Mouse (Mus musculus) ES-E14 (cell line): ENCODE data around the gene Jmjd8. TPM values are rescaled to one million over a fixed set of nuclear protein-coding genes. Genes with fewer than 3 reads are reported as not detected.

Experiments
- DNase-seq: peaks from one replicate; pipeline ENCODE4 v3.0.0-alpha.2; 2013; ENCODE audit warnings: low read depth, low spot score
- H3K27ac ChIP-seq: 2 replicates; pipeline ENCODE4 v1.5.1; 2012; ENCODE audit warnings: low read depth, mild to moderate bottlenecking, low read length, moderate library complexity, mixed read lengths; ENCODE audit not compliant: poor library complexity, insufficient read depth, severe bottlenecking
- H3K36me3 ChIP-seq: 2 replicates; pipeline ENCODE4 v1.6.1; 2012; ENCODE audit warnings: mild to moderate bottlenecking, low read length, moderate library complexity, mixed read lengths; ENCODE audit not compliant: control insufficient read depth, poor library complexity, insufficient read depth, severe bottlenecking
- H3K4me1 ChIP-seq, 2 experiments: fragments of 150-350 bp in 1 of 2; sonication (generic) in 1 of 2; 2 replicates each; pipeline ENCODE4 v1.6.1; 2012; ENCODE audit warnings: low read length in 2 of 2, mild to moderate bottlenecking in 1 of 2, mixed read lengths in 1 of 2; ENCODE audit not compliant: control insufficient read depth in 2 of 2, insufficient read depth in 2 of 2, poor library complexity in 1 of 2
- H3K4me3 ChIP-seq, 2 experiments: fragments of 150-350 bp in 1 of 2; sonication (generic) in 1 of 2; 2 replicates each; pipeline ENCODE4 v1.5.1; 2012; ENCODE audit warnings: low read length in 2 of 2, low read depth in 1 of 2, mild to moderate bottlenecking in 1 of 2, mixed read lengths in 1 of 2; ENCODE audit not compliant: insufficient read depth in 1 of 2, poor library complexity in 1 of 2, severe bottlenecking in 1 of 2
- H3K9ac ChIP-seq: 2 replicates; pipeline ENCODE4 v1.6.1; 2012; ENCODE audit warnings: low read depth, mild to moderate bottlenecking, low read length, mixed read lengths; ENCODE audit not compliant: poor library complexity, insufficient read depth, severe bottlenecking
- H3K9me3 ChIP-seq: fragments of 150-350 bp; sonication (generic); 2 replicates; pipeline ENCODE4 v1.6.1; 2012; ENCODE audit warnings: low read depth, mild to moderate bottlenecking, low read length; ENCODE audit not compliant: control insufficient read depth, insufficient read depth
- CHD2 ChIP-seq: IDR thresholded peaks from 2 replicates; pipeline ENCODE4 v1.6.1; 2014; ENCODE audit warnings: mild to moderate bottlenecking, low read depth, low read length, inconsistent platforms
- HCFC1 ChIP-seq: IDR thresholded peaks from 2 replicates; pipeline ENCODE4 v1.6.1; 2012; ENCODE audit warnings: low read length, inconsistent platforms, borderline replicate concordance; ENCODE audit not compliant: insufficient read depth
- MAFK ChIP-seq: IDR thresholded peaks from 2 replicates; pipeline ENCODE4 v1.6.1; 2014; ENCODE audit warnings: mild to moderate bottlenecking, low read depth, low read length, inconsistent platforms; ENCODE audit not compliant: insufficient read depth
- ZC3H11A ChIP-seq: IDR thresholded peaks from 2 replicates; pipeline ENCODE4 v1.6.1; 2012; ENCODE audit warnings: low read depth, mild to moderate bottlenecking, inconsistent platforms, low read length, borderline replicate concordance
- ZNF384 ChIP-seq: IDR thresholded peaks from 2 replicates; pipeline ENCODE4 v1.6.1; 2012; ENCODE audit warnings: low read depth, low read length, inconsistent platforms
- in situ Hi-C, 2 experiments: fragments of 600-800 bp; cut with MboI; formaldehyde crosslinking; loops; one replicate each; pipeline ENCODE4 v1.15.1; 2025; ENCODE audit warnings: low sequenced_read_pairs in 2 of 2, inconsistent platforms in 1 of 2; ENCODE audit not compliant: unreplicated experiment in 2 of 2
- total RNA-seq: library from RNA; depleted of rRNA; stranded (reverse); fragments of 300-350 nt; gene quantifications from 2 replicates; pipeline ENCODE4 v1.2.3, GENCODE M21; 2012

The Jmjd8 gene
- total RNA-seq, 1 experiment, result 25.1 TPM

DNA sequence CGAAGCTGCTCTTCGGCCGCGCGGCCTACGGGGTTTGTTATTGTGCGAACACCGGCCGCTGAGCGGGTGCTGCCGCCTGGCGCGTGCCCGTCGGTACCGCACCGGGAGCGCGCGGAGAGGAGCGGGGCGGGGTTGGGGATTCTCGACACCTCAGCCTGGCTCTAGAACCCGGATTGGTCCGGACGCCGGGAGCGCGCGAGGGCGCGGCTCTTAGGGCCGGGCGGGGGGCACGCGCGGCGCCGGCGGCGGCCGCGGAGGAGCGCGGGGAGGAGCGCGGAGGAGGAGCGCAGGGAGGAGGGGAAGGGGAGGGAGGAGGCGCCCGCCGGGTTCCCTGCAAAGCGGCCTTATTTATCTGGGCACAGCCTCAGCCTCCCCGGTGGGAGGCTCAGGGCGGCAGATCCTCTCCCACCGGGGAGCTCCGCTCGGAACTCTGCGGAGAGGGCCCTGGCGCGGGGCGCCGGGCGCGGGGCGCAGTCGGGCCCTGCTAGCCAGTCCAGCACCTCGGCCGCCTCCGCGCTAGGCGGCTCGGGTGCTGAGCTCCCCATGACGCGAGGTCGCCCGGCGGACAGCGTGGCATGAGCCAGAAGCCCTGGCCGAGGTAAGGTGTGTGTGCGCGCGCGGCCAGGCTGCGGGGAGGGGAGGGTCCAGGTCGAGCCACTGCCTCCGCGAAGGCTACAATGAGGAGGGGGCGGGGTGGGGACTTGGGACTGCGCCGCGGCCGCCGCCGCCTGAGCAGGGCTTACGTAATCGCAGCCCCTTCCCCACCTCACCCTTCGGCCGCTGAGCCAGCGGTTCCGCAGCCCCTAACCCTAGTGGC lies 19.7 kb upstream of the Jmjd8 start, which contains the start of gene Fbxl16:
TSS of gene Fbxl16 (plus strand) at position 297 of the 817 bp plus-strand sequence.
- no peaks in the 10 kb centered on the region for H3K36me3 ChIP-seq
- H3K4me3 ChIP-seq, result peak within 1 kb of the TSS; percentile 68 to 76
- H3K9me3 ChIP-seq, result no peaks in the 10 kb centered on the region
- in situ Hi-C loops, result no loop called here
- DNase-seq, result no peak
- peaks cover 0 to 5% of the 10 kb centered on the region in 2 experiments; a peak in 2 of 4 replicates for H3K4me1 ChIP-seq
- H3K27ac ChIP-seq, result no peak within 1 kb of the TSS
- H3K9ac ChIP-seq, result peak within 1 kb of the TSS; percentile 69
- TF ChIP-seq MAFK, result no peak
- TF ChIP-seq HCFC1, result no peak
- TF ChIP-seq ZC3H11A, result no peak
- TF ChIP-seq CHD2, result no peak

DNA sequence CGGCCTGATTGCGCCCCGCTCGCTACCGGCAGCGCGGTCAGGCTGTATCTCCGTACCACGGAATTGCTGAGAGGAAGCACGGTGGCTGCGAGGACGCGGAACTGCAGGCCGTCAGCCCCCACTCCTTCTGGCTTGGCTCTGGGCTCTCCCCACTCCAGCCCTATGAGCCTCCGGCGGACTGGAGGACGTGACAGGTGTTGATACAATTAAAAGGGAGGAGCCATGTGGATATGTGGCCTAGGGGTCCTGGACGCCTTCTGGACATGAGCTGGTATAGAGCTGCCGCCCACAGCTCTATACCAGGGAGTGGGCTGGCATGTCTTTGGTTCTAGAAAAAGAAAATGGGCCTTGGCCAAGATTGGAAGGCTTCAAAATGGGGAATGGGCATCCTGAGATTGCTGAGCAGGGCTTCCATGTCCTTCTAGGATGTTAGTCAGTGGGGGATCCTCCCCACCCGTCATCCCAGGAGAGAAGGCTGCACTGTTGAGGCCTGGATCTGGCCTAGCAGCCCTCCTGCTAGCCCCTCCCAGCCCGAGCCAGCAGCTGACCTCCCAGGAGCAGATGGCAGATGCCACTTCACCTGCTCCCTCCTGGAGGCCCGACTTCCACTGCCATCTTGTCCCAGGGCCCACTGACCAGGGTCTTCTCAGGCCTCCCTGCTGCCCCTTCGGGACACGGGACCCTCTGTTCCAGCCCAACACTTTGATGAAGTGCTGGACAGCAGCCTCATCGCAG lies 18.9 kb upstream of the Jmjd8 start:
- Histone ChIP-seq H3K4me3 (peak overlapping the region; percentile 68 to 76), H3K9ac (peak overlapping the region; percentile 69), H3K27ac (no peak overlapping the region), H3K9me3 (no peaks in the 10 kb centered on the region), H3K36me3 (no peaks in the 10 kb centered on the region), H3K4me1 (peaks cover 0 to 5% of the 10 kb centered on the region in 2 experiments; a peak in 2 of 4 replicates)
- TF ChIP-seq HCFC1 (no peak), ZC3H11A (no peak), ZNF384 (no peak), MAFK (no peak), CHD2 (no peak)
- DNase-seq, result no peak
- in situ Hi-C loops, result no loop called here

DNA sequence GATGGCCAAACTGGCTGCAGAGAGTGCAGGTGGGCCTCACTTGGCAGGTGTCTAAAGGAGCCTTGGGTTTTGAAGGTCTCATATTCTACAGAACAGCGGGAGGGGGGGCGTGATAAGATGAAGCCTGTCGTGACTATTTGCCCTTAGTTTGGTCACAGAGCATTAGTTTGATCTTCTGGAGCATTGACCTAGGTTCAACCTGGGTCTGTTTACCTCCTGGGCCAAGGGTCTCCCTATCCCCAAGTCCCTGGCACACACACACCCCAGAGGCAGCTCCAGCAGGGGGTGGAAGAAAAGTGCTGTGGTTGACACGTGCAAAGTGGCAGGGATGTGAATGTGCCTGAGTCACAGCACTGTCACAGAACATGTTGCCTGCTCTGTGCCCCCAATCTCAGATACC lies 17.8 kb upstream of the Jmjd8 start:
- H3K4me3 ChIP-seq, result no peak overlapping the region
- in situ Hi-C loops, result no loop called here
- no peaks in the 10 kb centered on the region for H3K36me3 ChIP-seq
- H3K9me3 ChIP-seq, result no peaks in the 10 kb centered on the region
- TF ChIP-seq ZC3H11A (no peak), HCFC1 (no peak), MAFK (no peak)
- no peak for DNase-seq
- H3K4me1 ChIP-seq, result peaks cover 0 to 5% of the 10 kb centered on the region in 2 experiments; a peak in 2 of 4 replicates
- H3K9ac ChIP-seq, result no peak overlapping the region
- H3K27ac ChIP-seq, result no peak overlapping the region

DNA sequence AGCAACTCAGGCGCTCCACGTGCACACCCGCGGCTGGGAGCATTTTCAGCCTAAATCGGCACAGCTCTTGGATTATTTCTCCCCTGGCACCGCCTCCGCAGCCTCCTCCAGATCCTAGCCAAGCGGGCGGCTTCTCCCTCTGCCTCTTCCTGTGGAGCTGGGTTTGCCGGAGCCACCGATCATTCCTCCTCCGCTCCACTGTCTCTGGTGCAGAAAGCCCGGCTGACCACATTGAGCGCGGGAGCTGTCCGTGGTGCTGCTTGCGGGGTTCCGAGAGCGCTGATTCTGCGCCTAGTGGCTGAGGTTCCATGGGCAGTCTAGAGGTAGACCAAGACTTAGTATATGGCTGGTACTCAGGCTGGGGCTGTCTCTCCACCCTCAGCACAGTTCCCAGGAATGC lies 15.2 kb upstream of the Jmjd8 start:
- in situ Hi-C loops, result no loop called here
- Histone ChIP-seq H3K9me3 (no peaks in the 10 kb centered on the region), H3K27ac (no peak overlapping the region), H3K36me3 (no peaks in the 10 kb centered on the region), H3K4me1 (peaks cover 2 to 7% of the 10 kb centered on the region in 2 experiments; a peak in 2 of 4 replicates), H3K4me3 (no peak overlapping the region), H3K9ac (no peak overlapping the region)
- peak; percentile 87 for DNase-seq
- TF ChIP-seq MAFK (no peak), HCFC1 (peak; percentile 57; the same call in 1 of the 2 replicates)
